Mouse (Mus musculus) kidney, embryonic 14.5 days (tissue): Measurements from ENCODE around the gene Cmah. TPM values are rescaled to one million over a fixed set of nuclear protein-coding genes. Genes with fewer than 3 reads are reported as not detected.

Experiments
- ATAC-seq: fragments of 200-750 bp; cut with Nextera tagmentation; 2 replicates; pipeline ENCODE4 v1.8.0; 2017; ENCODE audit warnings: moderate number of reproducible peaks, mild to moderate bottlenecking, moderate TSS enrichment, moderate library complexity; ENCODE audit not compliant: low FRiP score, low TSS enrichment
- H3K27ac ChIP-seq: fragments of 300-500 bp; sonication (generic); 2 replicates; pipeline ENCODE4 v1.5.1; 2014; ENCODE audit warnings: low read depth, mild to moderate bottlenecking, low read length, moderate library complexity, mixed read lengths
- H3K27me3 ChIP-seq: fragments of 300-500 bp; sonication (generic); 2 replicates; pipeline ENCODE4 v1.6.1; 2014; ENCODE audit warnings: mild to moderate bottlenecking, low read length; ENCODE audit not compliant: control insufficient read depth, insufficient read depth
- H3K36me3 ChIP-seq: fragments of 300-500 bp; sonication (generic); 2 replicates; pipeline ENCODE4 v1.6.1; 2014; ENCODE audit warnings: low read length, mixed read lengths; ENCODE audit not compliant: control insufficient read depth, insufficient read depth
- H3K4me1 ChIP-seq: fragments of 300-500 bp; sonication (generic); 2 replicates; pipeline ENCODE4 v1.6.1; 2014; ENCODE audit warnings: low read length, mixed read lengths; ENCODE audit not compliant: control insufficient read depth, insufficient read depth
- H3K4me2 ChIP-seq: fragments of 300-500 bp; sonication (generic); replicated peaks from 2 replicates; pipeline ENCODE4 v1.6.1; 2014; ENCODE audit warnings: low read depth, mild to moderate bottlenecking, low read length
- H3K4me3 ChIP-seq: fragments of 300-500 bp; sonication (generic); 2 replicates; pipeline ENCODE4 v1.5.1; 2014; ENCODE audit warnings: mild to moderate bottlenecking, low read length
- H3K9ac ChIP-seq: fragments of 300-500 bp; sonication (generic); 2 replicates; pipeline ENCODE4 v1.6.1; 2014; ENCODE audit warnings: low read depth, mild to moderate bottlenecking, low read length, moderate library complexity
- H3K9me3 ChIP-seq: fragments of 300-500 bp; sonication (generic); 2 replicates; pipeline ENCODE4 v1.6.1; 2016; ENCODE audit warnings: low read length; ENCODE audit not compliant: control insufficient read depth
- WGBS: fragments of 180-500 bp; shearing (Covaris S2); extraction: QIAGEN DNeasy Blood & Tissue Kit; methylation state at CpG from one replicate; pipeline ENCODE4 v1.1.7; 2014; 5-methylcytosine and 5-hydroxymethylcytosine counted together
- polyA plus RNA-seq: library from polyadenylated mRNA; unstranded; fragments of >200 nt; fragmentation: Nextera tagmentation; extraction: Ambion mirVana; gene quantifications from 2 replicates; pipeline ENCODE4 v1.2.1, GENCODE M21; 2014

The Cmah gene
- polyA plus RNA-seq, 1 experiment from 2014 or later, result 1.2 TPM

- no peaks in the 10 kb centered on the region for H3K9me3 ChIP-seq
- H3K27me3 ChIP-seq, result no peaks in the 10 kb centered on the region
- no peak overlapping the region for H3K4me2 ChIP-seq
- no peak for ATAC-seq
- no peaks in the 10 kb centered on the region for H3K4me1 ChIP-seq
- H3K9ac ChIP-seq, result no peak overlapping the region
- 82% methylated on average over 4 of the region's 4 CpGs for WGBS
- H3K27ac ChIP-seq, result no peak overlapping the region
- no peaks in the 10 kb centered on the region for H3K36me3 ChIP-seq
- no peak overlapping the region for H3K4me3 ChIP-seq
Observed at GRCm38 (mm10) chr13:24467806-24468205, 140.6 kb downstream of the Cmah start.

DNA sequence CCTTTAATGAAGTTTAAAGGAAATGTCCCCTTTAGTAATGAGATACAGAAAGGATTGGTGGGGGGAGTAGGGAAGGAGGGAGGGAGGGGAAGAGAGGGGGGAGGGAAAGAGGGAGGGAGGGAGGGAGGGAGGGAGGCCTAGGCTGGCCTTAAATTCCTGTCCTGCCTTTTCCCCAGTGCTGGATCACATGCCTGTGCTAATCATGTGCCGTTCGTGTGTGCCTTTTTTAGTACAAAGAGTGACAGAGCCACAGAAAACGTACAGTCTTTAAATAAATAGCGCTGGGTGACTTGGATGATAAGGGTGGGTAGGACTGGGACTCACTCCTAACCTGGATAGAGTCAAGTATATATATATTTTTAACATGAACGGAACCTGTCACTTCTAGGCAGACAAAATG is 150.4 kb downstream of the Cmah start:
- Histone ChIP-seq H3K4me1 (no peaks in the 10 kb centered on the region), H3K9ac (no peak overlapping the region), H3K36me3 (no peaks in the 10 kb centered on the region), H3K9me3 (no peaks in the 10 kb centered on the region), H3K4me3 (no peak overlapping the region), H3K4me2 (no peak overlapping the region), H3K27me3 (no peaks in the 10 kb centered on the region), H3K27ac (no peak overlapping the region)
- WGBS, result 56% methylated on average over 5 of the region's 5 CpGs
- ATAC-seq, result no peak

- Histone ChIP-seq H3K4me3 (no peak overlapping the region), H3K4me1 (no peaks in the 10 kb centered on the region), H3K9ac (no peak overlapping the region), H3K36me3 (no peaks in the 10 kb centered on the region), H3K9me3 (no peaks in the 10 kb centered on the region), H3K4me2 (no peak overlapping the region), H3K27me3 (no peaks in the 10 kb centered on the region), H3K27ac (no peak overlapping the region)
- whole genome bisulfite sequencing, result 95% methylated on average over 2 of the region's 2 CpGs
- ATAC-seq, result no peak
Observed at GRCm38 (mm10) chr13:24479516-24479915, 152.3 kb downstream of the Cmah start.

DNA sequence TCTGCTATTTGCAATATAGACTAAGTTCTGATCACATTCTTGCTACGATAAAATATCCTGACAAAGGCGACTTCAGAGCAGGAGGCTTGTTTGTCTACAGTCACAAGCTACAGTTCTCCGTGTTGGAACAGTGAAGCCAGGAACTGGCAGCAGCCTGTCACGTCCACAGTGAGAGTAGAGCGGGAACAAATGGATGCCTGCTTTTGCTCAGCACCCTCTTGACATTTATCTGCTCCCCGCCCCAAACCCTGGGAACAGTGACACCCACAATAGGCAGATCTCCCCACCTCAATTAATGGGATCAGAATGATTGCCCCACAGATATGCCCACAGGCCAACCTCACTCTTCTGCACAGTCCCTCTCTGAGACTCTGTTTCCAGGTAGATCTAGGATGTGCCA is 153.6 kb downstream of the Cmah start:
- ATAC-seq, result no peak
- no peak overlapping the region for H3K27ac ChIP-seq
- H3K4me2 ChIP-seq, result no peak overlapping the region
- no peaks in the 10 kb centered on the region for H3K36me3 ChIP-seq
- H3K9me3 ChIP-seq, result no peaks in the 10 kb centered on the region
- H3K27me3 ChIP-seq, result no peaks in the 10 kb centered on the region
- WGBS, result 77% methylated on average over 6 of the region's 6 CpGs
- H3K4me3 ChIP-seq, result no peak overlapping the region
- no peak overlapping the region for H3K9ac ChIP-seq
- no peaks in the 10 kb centered on the region for H3K4me1 ChIP-seq

GRCm38 (mm10) chr13:24481615-24482295 is 154.6 kb downstream of the Cmah start:
- no peaks in the 10 kb centered on the region for H3K9me3 ChIP-seq
- WGBS, result 37% methylated on average over 10 of the region's 10 CpGs
- H3K9ac ChIP-seq, result no peak overlapping the region
- H3K27ac ChIP-seq, result no peak overlapping the region
- no peaks in the 10 kb centered on the region for H3K4me1 ChIP-seq
- ATAC-seq, result peak; percentile 86
- H3K27me3 ChIP-seq, result no peaks in the 10 kb centered on the region
- no peaks in the 10 kb centered on the region for H3K36me3 ChIP-seq
- no peak overlapping the region for H3K4me3 ChIP-seq
- H3K4me2 ChIP-seq, result no peak overlapping the region

DNA sequence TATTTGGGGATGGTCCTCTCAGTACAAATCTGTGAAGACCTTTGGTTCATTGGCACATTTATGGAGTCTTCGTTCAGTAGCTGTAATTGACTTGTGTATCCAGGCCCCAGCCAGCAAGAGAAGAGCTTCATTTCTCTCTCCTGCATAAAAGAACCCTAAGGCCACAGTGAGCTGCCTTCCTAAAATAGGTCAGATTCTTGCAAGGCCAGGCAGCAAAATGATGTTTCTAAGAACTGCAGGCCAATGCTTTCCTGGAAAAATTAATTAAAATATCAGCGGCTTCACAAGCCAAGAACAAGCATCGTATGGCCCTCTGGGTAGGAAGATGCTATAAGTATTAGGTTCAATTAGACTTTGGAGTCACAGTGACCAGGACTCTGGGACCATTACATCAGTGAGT is 156.5 kb downstream of the Cmah start:
- no peak overlapping the region for H3K4me2 ChIP-seq
- H3K36me3 ChIP-seq, result no peaks in the 10 kb centered on the region
- no peaks in the 10 kb centered on the region for H3K9me3 ChIP-seq
- H3K27ac ChIP-seq, result no peak overlapping the region
- H3K27me3 ChIP-seq, result no peaks in the 10 kb centered on the region
- H3K4me3 ChIP-seq, result no peak overlapping the region
- no peaks in the 10 kb centered on the region for H3K4me1 ChIP-seq
- no peak for ATAC-seq
- no peak overlapping the region for H3K9ac ChIP-seq
- 87% methylated on average over 3 of the region's 3 CpGs for WGBS

- H3K4me2 ChIP-seq, result no peak overlapping the region
- 86% methylated on average over 3 of the region's 3 CpGs for WGBS
- no peaks in the 10 kb centered on the region for H3K9me3 ChIP-seq
- H3K27me3 ChIP-seq, result no peaks in the 10 kb centered on the region
- H3K36me3 ChIP-seq, result no peaks in the 10 kb centered on the region
- no peak for ATAC-seq
- H3K9ac ChIP-seq, result no peak overlapping the region
- no peaks in the 10 kb centered on the region for H3K4me1 ChIP-seq
- H3K4me3 ChIP-seq, result no peak overlapping the region
- no peak overlapping the region for H3K27ac ChIP-seq
Observed at GRCm38 (mm10) chr13:24484811-24485210, 157.6 kb downstream of the Cmah start.

- no peaks in the 10 kb centered on the region for H3K36me3 ChIP-seq
- no peak for ATAC-seq
- H3K9ac ChIP-seq, result no peak overlapping the region
- H3K4me3 ChIP-seq, result no peak overlapping the region
- H3K27ac ChIP-seq, result no peak overlapping the region
- H3K27me3 ChIP-seq, result no peaks in the 10 kb centered on the region
- H3K9me3 ChIP-seq, result no peaks in the 10 kb centered on the region
- WGBS, result 72% methylated on average over 9 of the region's 9 CpGs
- no peak overlapping the region for H3K4me2 ChIP-seq
- no peaks in the 10 kb centered on the region for H3K4me1 ChIP-seq
Observed at GRCm38 (mm10) chr13:24485964-24486363, 158.8 kb downstream of the Cmah start.

- 80% methylated on average over 6 of the region's 6 CpGs for WGBS
- no peak overlapping the region for H3K4me2 ChIP-seq
- H3K27ac ChIP-seq, result no peak overlapping the region
- no peak for ATAC-seq
- no peaks in the 10 kb centered on the region for H3K9me3 ChIP-seq
- no peak overlapping the region for H3K9ac ChIP-seq
- H3K4me1 ChIP-seq, result no peaks in the 10 kb centered on the region
- no peaks in the 10 kb centered on the region for H3K36me3 ChIP-seq
- H3K27me3 ChIP-seq, result no peaks in the 10 kb centered on the region
- H3K4me3 ChIP-seq, result no peak overlapping the region
Observed at GRCm38 (mm10) chr13:24486403-24486802, 159.2 kb downstream of the Cmah start.
